Mouse (Mus musculus) megakaryocyte, embryonic 14.5 days (primary cell): ENCODE data around the gene Ctsw.

Experiments used
- FLI1 ChIP-seq: IDR thresholded peaks from 2 replicates; pipeline ENCODE4 v1.6.1; 2012; ENCODE audit warnings: low read length, inconsistent platforms, mixed read lengths
- GATA1 ChIP-seq: IDR thresholded peaks from 3 replicates; pipeline ENCODE4 v1.6.1; 2012; ENCODE audit warnings: mixed read lengths, low read length, inconsistent platforms, borderline replicate concordance

GRCm38 (mm10) chr19:5471846-5472245 lies 3.5 kb upstream of the Ctsw start:
- TF ChIP-seq GATA1 (no peak), FLI1 (no peak)
